Mouse (Mus musculus): ENCODE results near the gene Ercc6l2. TPM values are rescaled to one million over a fixed set of nuclear protein-coding genes. Genes with fewer than 3 reads are reported as not detected.

Gene Ercc6l2
- 32.4 to 37.8 TPM (median 35.2 TPM) in 4 replicates for total RNA-seq (2023)

DNA sequence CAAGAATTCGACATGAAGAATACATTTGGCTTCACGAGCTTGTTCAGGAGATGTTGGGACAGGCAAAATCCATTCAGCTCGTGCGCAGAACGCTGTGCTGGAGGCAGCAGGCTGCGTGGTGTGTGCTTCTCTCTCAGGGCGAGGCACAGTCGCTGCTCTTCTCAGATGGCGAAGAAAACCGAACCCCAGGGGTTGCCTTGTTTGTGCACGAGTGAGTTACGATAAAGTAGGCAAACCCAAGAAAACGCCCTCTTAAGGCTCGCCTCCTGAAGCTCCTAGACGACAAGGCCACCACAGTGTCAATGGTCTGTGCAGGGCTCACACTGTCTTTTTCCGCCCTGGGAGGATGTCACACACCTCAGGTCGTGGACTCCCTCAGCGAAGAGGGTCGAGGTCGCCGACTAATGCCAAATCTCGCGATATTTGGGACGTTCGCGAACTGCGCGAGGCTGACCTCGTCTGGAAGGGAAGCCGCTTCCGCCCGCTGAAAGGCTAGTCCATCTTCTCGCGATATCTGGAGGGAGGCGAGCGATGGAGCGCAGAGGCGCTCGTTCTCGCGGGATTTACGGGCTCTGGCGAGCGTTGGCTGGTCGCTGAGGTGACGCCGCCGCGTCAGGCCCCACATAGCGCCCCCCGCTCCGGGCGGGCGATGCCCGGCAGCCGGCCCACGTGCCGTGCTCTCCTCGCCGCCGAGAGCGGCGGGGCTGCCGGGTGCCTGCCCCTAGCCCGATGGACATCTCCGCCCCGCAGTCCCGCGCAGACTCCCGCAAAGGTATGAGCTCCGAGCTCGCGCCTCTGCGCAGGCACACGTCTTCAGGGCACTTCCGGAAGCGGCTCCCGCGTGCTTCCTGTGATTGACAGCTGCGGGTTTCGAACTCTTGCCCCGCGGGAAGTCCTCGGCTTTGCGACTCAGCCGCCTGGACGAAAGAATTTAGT, at the start of gene Ercc6l2:
Gene Ercc6l2, plus strand, starts transcription at position 495 of the 936 bp plus-strand sequence.

Other genes with a start within 250 kb of the Ercc6l2 start
- 23.5 to 32.3 TPM (median 30.9 TPM) in 4 replicates for gene Ptch1, start 241.6 kb upstream of the Ercc6l2 start, total RNA-seq (2023)